Mouse (Mus musculus) monocyte, adult 5-6 weeks (primary cell): ENCODE measurements at regions not wholly inside any gene's neighbourhood (a gene's known extent, or its start where the extent isn't known, plus 50 kb on each side); places are given as distances from the start of the nearest gene placed in this dataset.

Experiments
- ATAC-seq: fragments of 153-309, 156-312 bp; replicated peaks from 2 replicates; pipeline ENCODE4 v1.8.0; 2017; ENCODE audit warnings: mild to moderate bottlenecking; ENCODE audit not compliant: low TSS enrichment, insufficient number of reproducible peaks, severe bottlenecking, poor library complexity, low FRiP score

DNA sequence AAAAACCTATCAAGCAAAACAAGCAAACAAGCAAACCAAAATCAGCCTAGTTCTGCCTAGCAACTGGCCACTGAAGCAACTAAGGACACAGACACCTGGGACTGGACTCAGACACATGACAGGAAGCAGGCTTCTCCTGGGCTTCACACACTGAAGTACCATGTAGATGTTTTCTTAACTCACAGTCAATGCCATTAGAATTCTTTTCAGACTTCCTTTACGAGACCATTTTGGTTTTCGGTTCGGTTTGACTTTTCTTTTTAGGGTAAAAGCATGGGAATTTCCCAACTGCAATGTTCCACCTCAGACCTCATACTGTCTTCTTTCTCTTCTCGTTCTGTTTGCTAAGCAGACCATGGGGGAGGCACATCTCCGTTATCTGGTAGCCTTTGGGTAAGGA lies 114.7 kb upstream of the Tbl1xr1 start:
- no peak for ATAC-seq

GRCm38 (mm10) chr3:21962360-21962782 lies 114.1 kb upstream of the Tbl1xr1 start:
- 0 out of 2 replicates have a peak, but pooled peaks have one; percentile 18 for ATAC-seq

GRCm38 (mm10) chr3:21962921-21963732 lies 113.3 kb upstream of the Tbl1xr1 start:
- ATAC-seq: no peak

- ATAC-seq: no peak
Measured at GRCm38 (mm10) chr3:21963733-21964351, 112.6 kb upstream of the Tbl1xr1 start.

DNA sequence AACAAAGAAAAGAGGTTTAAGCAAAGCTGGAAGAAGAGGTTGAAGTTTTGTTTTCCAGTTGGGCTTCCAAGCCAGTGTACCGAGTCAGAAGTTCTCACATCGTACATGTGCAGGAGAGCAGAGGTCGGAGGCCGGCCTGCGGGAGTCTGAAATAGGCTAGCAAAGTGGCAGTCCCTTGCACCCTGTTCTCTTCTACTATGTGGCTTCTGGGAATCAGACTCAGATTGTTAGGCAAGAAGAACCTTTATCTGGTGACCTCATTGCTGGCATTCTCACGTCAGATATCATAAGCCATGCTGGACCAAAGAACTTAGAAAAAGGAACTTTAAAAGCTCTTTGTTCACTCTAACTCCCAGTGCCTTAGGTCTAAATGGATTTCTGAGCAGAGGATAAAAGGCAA lies 112.0 kb upstream of the Tbl1xr1 start:
- no peak for ATAC-seq

DNA sequence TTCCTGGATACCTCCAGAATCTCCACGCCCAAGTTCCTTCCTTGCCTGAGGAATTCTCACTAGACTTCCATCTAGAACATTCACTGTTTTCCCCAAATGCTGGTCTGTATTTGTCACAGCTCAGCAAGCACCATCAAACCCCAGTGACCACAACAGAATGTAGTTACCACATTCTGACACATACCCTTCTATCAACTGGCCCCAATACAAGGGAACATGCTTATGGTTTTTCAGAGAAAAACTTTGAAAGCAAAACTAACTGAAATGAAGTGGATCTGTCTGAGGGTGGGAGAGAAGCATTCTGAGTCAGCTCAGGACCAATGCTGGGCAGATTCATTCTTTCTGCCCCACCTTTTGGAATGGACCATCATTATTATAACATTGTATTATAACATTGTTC lies 110.9 kb upstream of the Tbl1xr1 start:
- ATAC-seq: 0 out of 2 replicates have a peak, but pooled peaks have one; percentile 29

DNA sequence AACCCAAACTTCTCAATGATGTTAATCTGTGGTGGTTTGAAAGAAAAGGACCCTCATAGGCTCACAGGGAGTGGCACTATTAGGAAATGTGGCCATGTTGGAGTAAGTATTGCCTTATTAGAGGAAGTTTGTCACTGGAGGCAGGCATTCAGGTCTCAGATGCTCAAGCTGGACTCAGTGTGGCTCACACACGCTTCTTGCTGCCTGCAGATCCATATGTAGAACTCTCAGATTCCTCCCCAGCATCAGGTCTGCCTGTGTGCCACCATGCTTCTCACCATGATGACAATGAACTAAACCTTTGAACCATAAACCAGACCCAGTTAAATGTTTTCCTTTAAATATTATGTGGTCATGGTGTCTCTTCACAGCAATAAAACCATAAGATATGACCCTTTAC lies 104.7 kb upstream of the Tbl1xr1 start:
- no peak for ATAC-seq

GRCm38 (mm10) chr3:21973153-21973552 lies 103.3 kb upstream of the Tbl1xr1 start:
- no peak for ATAC-seq

DNA sequence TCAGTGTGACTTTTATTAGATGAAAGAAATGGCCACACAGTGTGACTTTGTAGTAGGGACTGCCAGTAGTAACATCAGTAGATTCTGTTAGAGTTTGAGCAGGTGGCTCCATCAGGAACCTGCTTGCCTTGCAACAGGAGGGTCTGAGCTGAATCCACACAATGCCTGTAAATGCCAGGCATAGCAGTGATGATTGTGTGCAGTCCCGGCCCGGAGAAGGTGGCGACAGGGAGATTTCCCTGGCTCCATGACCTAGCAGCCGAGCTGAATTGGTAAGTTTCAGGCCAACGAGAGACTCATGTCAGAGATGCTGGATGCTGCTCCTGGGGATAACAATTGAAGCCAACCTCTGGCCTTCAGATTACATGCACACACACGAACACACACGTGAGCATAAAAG lies 102.8 kb upstream of the Tbl1xr1 start:
- ATAC-seq: no peak

GRCm38 (mm10) chr3:21974766-21975165 lies 101.7 kb upstream of the Tbl1xr1 start:
- no peak for ATAC-seq

DNA sequence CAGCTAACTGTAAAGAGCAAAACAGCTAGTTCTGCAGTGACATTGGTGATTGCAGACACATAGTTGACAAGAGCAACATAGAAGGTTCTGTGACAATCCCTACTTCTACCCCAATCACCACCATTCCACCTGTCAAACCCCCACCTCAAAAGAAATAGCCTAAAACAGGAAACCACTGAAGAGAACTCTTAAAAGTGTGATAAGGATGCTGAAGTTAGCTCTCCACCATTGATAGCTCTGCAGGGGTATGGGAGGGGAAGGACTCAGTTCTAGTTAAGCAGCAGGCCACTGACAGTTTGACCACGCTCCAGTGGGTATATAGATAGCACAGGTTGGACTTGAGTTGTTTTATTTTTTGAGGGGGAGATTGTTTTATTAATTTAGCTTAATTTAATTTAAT lies 98.7 kb upstream of the Tbl1xr1 start:
- no peak for ATAC-seq

DNA sequence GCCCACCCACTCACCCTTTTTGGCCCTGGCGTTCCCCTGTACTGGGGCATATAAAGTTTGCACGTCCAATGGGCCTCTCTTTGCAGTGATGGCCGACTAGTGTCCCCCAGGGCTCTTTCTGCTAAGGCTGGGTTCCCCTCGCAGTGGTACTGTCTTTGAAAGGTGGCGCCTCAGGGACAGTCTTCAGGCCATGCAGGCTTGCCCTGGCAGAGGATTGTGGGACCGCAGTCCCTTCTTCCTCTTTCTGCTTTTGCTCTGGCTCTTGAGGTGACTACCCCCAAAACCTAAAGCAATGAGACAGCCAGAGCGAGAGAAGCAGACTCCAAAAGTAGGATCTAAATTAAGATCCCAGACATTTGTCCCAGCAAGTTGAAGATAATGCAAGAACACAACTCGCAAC lies 93.5 kb upstream of the Tbl1xr1 start:
- ATAC-seq: no peak

DNA sequence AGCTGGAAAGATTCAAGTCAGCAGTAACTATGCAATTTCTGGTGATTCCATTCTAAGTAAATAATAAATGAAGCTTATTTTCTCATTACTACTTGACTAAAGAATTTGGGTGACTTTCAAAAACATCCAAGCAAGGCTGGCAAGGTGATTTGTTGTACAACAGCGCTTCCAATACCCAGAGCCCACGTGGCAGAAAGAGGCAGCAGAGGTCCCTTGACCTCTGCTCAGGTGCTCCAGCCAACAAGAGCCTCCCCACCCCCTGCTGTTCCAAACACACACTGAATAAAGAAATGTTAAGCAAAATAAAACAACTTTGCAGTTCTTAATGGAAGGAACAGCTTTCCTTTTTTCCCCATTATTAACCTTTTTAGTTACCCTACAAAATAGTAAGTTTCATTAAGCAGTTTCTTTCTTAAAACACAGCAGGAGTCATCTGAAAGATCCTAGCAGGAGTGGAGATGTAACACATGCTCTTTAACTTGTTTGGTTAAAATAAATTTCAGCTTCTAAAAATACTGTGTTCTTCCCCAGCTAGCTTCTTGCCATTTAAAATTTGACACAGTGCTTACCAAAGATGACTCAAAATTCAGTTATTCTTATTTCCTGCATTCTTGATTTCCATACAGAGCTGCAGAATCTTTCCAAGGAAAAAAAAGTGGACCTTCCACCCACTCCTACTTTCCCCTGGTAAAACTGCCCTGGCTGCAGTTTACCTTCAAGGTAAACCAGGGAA lies 92.3 kb upstream of the Tbl1xr1 start:
- no peak for ATAC-seq

DNA sequence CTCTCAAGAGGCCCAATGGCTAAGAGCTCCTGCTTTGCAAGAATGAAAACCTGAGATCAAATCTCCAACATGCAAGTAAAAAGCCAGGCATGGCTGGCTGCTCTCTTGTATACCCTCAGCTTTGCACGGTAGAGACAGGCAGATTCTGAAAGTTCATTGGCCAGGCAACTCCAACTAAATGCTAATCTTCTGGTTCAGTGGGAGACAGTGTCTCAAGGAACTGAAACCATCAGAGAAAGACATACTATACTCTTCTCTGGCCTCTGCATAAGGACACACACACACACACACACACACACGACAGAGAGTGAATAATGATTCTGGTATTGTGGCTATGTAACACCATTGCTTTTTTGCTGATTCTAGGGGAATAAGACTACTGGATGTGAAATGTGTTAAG lies 91.6 kb upstream of the Tbl1xr1 start:
- no peak for ATAC-seq

DNA sequence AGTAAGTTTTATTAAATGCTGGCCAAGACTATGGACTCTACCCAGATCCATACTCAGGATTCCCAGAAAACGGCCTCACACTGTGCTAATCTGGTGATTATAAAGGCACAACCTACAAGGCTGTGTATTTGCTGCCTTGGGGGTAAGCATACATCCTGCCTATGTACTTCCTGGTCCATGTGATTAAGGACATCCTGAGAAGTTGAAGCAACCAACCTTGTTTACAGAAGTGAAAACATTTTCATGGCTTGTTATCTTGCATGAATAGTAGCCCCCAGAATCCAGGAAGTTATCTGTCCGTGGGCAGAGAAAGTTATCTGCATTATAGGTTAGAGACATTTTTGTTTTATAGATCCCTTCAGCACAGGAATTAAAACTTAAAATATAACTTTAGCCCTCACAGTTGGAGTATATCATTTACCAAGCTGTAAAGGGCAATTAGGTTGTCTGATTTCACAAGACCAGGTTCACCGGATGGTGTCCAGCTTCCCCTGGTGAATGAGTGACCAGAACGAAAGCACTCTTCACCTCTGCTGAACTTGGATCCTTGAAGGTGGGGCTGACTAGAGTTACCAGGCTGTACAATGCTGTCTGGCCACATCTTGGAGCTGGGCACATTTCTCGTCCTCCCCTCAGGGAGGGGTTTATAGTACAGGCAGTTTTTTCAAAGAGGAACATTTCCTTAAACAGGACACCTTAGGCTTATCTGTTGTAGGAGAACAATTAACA lies 90.1 kb upstream of the Tbl1xr1 start:
- ATAC-seq: no peak

DNA sequence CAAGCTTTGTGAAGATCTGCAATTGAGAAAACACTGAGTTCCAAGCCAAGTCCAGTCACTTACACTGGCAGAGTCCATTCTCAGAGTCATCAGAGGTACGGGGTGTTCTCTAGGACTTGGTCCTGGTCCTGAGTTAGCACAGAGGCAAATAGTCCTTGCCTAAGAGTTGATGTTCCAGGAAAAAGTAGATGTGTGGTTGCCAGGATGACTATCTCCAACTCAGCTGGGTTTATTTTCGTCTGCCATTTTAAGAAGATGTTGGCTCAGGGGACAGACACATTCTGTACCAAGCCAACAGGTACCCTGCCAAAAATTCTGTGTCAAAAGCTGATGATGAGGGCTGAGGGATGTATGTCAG lies 89.6 kb upstream of the Tbl1xr1 start:
- no peak for ATAC-seq

DNA sequence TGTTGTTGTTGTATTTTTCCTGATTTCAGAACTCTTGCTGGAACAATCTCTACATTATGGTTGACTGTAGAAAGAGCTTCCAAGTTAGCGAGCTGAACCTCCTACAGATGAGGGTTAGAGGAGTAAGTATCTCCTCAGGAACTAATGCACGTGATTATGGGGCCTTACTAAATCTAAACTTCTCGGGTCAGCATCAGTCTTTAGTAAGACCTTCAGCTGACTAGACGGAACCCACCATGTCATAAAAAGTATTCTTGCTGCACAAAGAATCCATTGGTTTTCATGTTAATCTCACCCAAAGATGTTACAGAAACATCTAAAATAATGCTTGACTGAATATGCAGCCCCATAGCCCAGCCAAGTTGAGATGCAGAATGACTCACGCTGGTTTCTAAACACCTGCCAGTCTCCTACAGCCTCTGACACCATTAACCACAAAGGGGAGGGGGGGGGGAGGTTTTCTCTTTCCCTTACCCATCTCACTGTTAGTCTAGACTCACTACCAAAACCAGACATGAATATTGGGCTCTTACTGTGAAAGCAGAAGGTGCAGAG lies 88.9 kb upstream of the Tbl1xr1 start:
- ATAC-seq: peak; percentile 29

GRCm38 (mm10) chr3:21988010-21988531 lies 88.4 kb upstream of the Tbl1xr1 start:
- ATAC-seq: peak; percentile 54

GRCm38 (mm10) chr3:21990526-21990925 lies 85.9 kb upstream of the Tbl1xr1 start:
- ATAC-seq: no peak
